Mouse (Mus musculus): ENCODE measurements at regions not wholly inside any gene's neighbourhood (a gene's known extent, or its start where the extent isn't known, plus 50 kb on each side); places are given as distances from the start of the nearest gene placed in this dataset.
A peak's percentile ranks its signal among the peaks of the same experiment; 100 is the strongest.
"Not testable (repeated sequence)": the region's sequence is repeated elsewhere in the genome, so short reads cannot be mapped to it uniquely, and the experiment has no call there.

DNA sequence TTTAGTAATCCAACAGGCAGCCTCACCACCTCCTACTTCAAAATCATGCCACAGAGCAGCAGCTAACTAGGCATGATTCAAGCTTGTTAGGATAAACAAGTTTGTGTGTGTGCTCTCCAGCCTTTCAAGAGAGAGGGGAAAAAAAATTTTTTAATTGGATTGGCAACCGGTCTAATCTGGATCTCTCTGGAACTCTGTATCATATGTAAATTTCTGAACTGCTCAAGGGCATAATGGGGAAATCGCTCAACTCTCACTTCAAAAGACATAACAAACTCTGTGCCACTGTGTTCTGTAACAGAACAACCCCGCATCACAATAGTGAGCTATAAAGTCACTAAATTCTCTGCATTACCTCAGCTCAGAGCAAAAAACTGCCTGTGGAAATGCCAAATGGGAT is 147.9 kb upstream of the Krtap11-1 start:
- no peak for DNase-seq (ENCODE audit: low read depth)

DNA sequence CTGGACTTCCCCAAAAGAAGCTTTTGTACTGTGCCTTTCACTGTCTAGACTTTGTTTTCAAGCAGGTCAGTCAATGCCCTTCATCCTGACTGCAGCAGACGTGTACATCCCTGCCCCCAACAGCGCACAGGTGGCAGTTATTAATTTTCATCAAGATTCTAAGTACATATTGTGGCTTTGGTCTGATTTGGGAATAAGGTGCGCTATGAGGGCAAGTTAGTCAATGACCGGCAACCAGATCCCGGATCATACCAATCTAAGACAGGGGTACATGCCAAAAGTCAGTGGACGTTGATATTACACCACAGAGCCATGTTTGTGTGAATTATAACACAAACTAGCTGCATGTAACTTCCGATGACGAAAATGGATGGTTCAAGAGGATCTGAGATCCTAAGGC is 144.7 kb upstream of the Krtap11-1 start:
- not testable (repeated sequence) for DNase-seq (ENCODE audit: low read depth)

DNA sequence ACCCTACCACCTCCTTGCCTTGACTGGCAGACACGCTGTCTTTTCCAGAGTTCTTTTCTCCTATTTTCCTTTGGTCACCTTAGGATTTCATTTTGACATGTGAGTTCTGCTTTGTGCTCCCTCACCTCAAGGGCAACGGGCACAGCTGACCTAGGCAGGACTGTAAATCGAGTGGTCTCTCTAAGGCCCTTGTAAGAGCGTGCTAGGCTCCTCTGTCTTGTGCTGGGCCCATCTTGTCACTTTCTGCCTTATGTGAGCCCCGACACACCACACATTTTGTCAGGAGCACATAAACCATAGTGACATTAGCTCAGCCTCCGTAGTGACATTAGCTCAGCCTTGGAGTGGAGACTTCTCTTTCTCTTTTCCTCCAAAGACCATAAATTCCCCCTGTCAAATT is 133.3 kb upstream of the Krtap11-1 start:
- DNase-seq (ENCODE audit: low read depth), result no peak

DNA sequence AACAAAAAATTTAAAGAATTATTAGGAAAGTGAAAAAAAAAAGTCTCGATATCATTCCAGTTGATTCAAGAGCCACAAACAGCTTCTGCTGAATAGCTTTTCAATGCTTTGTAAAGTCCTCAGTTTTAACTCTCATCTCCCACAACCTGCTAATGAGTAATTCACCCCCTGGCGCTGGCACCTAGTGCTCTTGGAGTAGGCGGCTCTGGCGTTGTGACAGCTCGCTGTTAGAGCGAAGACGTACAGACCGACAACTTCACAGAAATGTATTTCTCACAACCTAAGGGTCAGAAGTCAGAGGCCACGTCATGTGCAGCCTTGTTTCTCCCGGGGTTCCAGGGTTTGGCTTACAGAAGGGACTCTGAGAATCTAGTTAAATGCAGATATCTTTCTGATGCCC is 132.2 kb upstream of the Krtap11-1 start:
- no peak for DNase-seq (ENCODE audit: low read depth)

DNA sequence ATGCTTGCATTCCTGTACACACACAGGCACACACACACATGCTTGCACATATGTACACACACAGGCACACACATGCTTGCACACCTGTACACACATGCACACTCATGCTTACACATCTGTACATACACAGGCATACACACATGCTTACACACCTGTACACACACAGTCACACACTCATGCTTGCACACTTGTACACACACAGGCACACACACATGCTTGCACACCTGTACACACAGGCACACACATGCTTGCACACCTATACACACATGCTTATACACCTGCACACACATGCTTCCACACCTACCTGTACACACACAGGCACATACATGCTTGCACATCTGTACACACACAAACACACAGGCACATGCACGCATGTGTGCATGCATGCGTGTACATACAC is 131.4 kb upstream of the Krtap11-1 start:
- DNase-seq (ENCODE audit: low read depth), result no peak

DNA sequence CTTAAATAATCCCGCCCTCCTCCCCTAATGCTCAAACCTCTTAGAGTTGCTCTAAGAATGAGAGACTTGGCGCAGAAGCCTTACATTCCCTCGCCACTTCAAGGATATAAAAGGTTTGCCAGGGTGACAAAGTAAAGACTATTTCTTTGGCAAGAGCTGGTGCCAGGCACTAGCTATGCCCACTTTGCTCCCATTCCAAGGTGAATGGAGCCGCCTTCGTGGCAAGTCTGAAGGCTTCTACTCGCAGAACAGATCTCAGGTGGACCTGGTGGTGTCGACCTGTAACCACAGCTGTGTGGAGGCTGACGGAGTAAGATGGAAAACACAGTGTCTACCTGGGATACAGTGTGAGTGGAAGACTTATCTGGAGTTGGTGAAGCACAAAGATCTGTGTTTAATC is 130.8 kb upstream of the Krtap11-1 start:
- DNase-seq (ENCODE audit: low read depth), result no peak

DNA sequence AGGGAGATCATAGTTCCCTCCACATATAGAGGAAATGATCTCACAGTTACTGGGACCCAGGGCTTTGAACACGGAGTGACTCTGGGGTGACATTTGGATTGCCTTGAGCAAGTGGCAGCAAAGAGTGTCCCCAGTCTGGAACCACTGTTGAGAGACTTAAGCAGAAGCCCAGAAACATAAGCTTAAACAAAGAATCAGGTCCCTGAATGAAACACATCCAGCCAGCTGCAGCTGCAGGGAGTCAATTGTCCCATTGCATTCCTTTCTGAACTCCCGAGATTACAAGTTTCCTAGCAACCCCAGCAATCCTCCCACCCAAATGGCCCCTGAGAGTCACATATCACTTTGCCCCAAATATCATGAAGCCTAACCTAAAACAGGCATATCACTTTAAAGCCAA is 128.7 kb upstream of the Krtap11-1 start:
- DNase-seq (ENCODE audit: low read depth), result no peak

DNA sequence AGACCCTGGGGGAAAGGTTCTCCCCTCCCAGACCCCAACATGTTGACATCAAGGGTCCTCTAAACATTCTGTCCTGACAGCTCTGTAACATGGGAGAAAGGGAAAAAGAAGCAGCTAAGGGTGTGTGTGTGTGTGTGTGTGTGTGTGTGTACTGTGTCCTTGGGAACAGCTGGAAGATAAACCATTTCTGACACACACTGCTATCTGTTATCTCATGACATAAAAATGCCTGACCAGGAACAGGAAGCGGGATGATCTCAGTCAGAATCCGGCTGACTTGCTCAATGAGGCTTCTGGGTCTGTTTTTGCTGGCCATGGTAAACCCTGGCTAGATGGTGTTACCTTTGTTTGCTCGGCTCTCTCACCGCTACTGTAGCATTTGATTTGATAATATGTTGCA is 124.8 kb upstream of the Krtap11-1 start:
- DNase-seq (ENCODE audit: low read depth), result no peak

DNA sequence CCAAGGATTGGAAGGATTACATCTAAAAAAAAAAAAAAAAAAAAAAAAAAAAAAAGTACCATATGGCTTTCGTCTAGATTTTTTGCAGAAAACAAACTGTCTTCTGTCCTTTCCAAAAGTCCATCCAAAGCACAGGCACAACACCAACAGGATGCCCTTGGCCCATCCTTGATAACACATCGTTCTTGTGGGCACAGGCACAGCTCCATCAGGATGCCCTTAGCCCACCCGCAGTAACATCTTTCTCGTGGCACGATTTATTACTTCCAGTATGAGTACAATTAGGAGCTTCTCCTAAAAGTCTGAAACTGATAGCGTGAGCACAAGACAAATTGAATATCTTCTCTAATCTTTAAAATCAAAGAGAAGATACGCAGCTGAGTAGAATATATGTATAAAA is 124.4 kb upstream of the Krtap11-1 start:
- no peak for DNase-seq (ENCODE audit: low read depth)

DNA sequence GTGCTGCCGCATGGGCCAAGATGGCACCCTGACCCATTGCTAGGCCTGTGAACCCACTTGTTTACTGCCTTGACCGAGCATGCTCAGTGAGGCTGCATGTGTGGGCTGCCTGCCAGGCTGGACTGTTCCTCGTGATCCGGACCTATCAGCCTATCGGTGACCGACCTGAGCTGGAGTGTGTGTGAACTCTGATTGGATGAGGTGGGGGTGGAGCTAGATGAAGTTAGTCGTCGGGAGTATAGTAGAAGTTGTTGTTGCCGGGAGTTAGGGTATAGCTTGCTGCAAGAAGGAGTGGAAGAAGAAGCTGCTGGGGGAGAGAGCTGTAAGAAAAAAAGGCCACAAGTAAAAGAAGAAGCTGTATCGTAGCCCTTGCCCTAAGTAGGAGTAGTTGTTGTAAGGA is 122.3 kb upstream of the Krtap11-1 start:
- DNase-seq (ENCODE audit: low read depth), result peak; percentile 7

- DNase-seq (ENCODE audit: low read depth), result no peak
Measured at GRCm38 (mm10) chr16:89679438-89679837, 108.5 kb upstream of the Krtap11-1 start.

- no peak for DNase-seq (ENCODE audit: low read depth)
Measured at GRCm38 (mm10) chr16:89678446-89679015, 107.5 kb upstream of the Krtap11-1 start.

- no peak for DNase-seq (ENCODE audit: low read depth)
Measured at GRCm38 (mm10) chr16:89675009-89675785, 104.2 kb upstream of the Krtap11-1 start.

- DNase-seq (ENCODE audit: low read depth), result no peak
Measured at GRCm38 (mm10) chr16:89674159-89674902, 103.3 kb upstream of the Krtap11-1 start.

- DNase-seq (ENCODE audit: low read depth), result no peak
Measured at GRCm38 (mm10) chr16:89671188-89671726, 100.3 kb upstream of the Krtap11-1 start.

DNA sequence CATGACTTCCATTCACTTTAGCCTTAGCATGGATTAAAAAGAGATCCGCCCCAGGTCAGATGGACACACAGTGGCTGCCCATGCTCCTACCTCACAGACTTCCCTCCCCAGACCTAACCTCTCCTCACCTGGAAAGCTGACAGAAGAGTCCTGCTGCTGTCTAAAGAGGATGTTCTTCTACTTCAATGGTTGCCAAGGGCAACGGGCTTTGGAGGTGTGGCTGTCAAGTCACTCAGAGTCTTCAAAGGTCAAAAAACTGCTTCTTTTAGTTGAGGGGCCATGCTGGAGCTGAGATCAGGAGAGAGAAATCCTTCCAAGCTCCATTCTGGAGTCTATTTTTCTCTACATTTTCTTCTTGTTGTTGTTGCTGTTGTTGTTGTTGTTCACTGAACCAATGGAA is 89.1 kb upstream of the Krtap11-1 start:
- no peak for DNase-seq (ENCODE audit: low read depth)

GRCm38 (mm10) chr16:89656036-89656435 is 85.1 kb upstream of the Krtap11-1 start:
- DNase-seq (ENCODE audit: low read depth), result no peak

- DNase-seq (ENCODE audit: low read depth), result no peak
Measured at GRCm38 (mm10) chr16:89648651-89649050, 77.7 kb upstream of the Krtap11-1 start.

- DNase-seq (ENCODE audit: low read depth), result no peak
Measured at GRCm38 (mm10) chr16:89633917-89634601, 63.1 kb upstream of the Krtap11-1 start.

GRCm38 (mm10) chr16:89632114-89632622 is 61.2 kb upstream of the Krtap11-1 start:
- no peak for DNase-seq (ENCODE audit: low read depth)

GRCm38 (mm10) chr16:89631396-89632113 is 60.6 kb upstream of the Krtap11-1 start:
- no peak for DNase-seq (ENCODE audit: low read depth)

All from NIH3T3 (cell line).